Mouse (Mus musculus) cortical plate, adult 2 months (tissue): Measurements from ENCODE around the gene Olfr487. TPM values are rescaled to one million over a fixed set of nuclear protein-coding genes. Genes with fewer than 3 reads are reported as not detected.
"Not testable (repeated sequence)": the region's sequence is repeated elsewhere in the genome, so short reads cannot be mapped to it uniquely, and the experiment has no call there.

Source experiments
- H3K27ac ChIP-seq: fragments of 200-500 bp; 2 replicates; pipeline ENCODE4 v1.5.1; 2012; ENCODE audit warnings: low read length, control low read depth, inconsistent platforms; ENCODE audit not compliant: insufficient read depth
- H3K4me1 ChIP-seq: fragments of 200-500 bp; 2 replicates; pipeline ENCODE4 v1.6.1; 2011; ENCODE audit warnings: low read length; ENCODE audit not compliant: control insufficient read depth, insufficient read depth
- H3K4me3 ChIP-seq: fragments of 200-500 bp; 2 replicates; pipeline ENCODE4 v1.5.1; 2011; ENCODE audit warnings: mild to moderate bottlenecking, low read length, control low read depth; ENCODE audit not compliant: insufficient read depth
- CTCF ChIP-seq: fragments of 200-500 bp; IDR thresholded peaks from 2 replicates; pipeline ENCODE4 v1.5.1; 2011; ENCODE audit warnings: mild to moderate bottlenecking, control low read depth, low read length; ENCODE audit not compliant: insufficient read depth; ENCODE audit errors: extremely low read depth
- POLR2A ChIP-seq: fragments of 200-500 bp; IDR thresholded peaks from 2 replicates; pipeline ENCODE4 v1.6.1; 2011; ENCODE audit warnings: mild to moderate bottlenecking, low read length, control low read depth; ENCODE audit not compliant: insufficient read depth; ENCODE audit errors: extremely low read depth
- polyA plus RNA-seq: library from polyadenylated mRNA; depleted of rRNA; stranded (reverse); fragments of >200 nt; gene quantifications from 2 replicates; pipeline ENCODE4 v1.2.3, GENCODE M21; 2012; rRNA removed

Gene Olfr487
- polyA plus RNA-seq = not detected in 2 replicates

DNA sequence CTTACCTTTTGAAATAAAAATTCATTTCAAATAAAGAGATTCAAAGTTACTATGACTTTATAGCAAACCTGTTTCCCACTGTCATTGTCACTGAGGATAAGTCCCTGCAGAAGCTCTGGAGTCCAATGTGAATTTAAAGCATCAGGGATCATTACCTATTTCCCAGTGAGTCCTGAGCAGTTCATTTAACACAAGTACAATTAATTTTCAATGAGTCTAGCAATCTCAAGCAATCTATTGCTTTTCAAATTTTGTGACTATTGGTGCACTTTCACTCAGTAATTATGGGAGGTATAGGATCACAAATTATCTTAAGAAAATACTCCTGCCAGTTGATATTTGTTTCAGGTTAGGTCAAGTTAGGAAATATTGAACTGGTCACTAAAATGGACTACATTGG, at the start of gene Olfr487:
TSS of gene Olfr487 (minus strand) at position 101 of the 400 bp plus-strand sequence.
- not testable (repeated sequence) for H3K4me3 ChIP-seq, H3K4me1 ChIP-seq, H3K27ac ChIP-seq

GRCm38 (mm10) chr7:108258247-108258646, 43.8 kb upstream of the Olfr487 start, which contains the start of gene Olfr488:
Gene Olfr488, minus strand, starts transcription at chr7:108258347.
- Histone ChIP-seq H3K4me3 (no peak within 1 kb of the TSS), H3K27ac (no peak within 1 kb of the TSS), H3K4me1 (no peaks in the 10 kb centered on the region)
- TF ChIP-seq POLR2A (no peak), CTCF (no peak)

- H3K4me1 ChIP-seq = no peaks in the 10 kb centered on the region
- TF ChIP-seq CTCF = no peak
- TF ChIP-seq POLR2A = no peak
- no peak overlapping the region for H3K27ac ChIP-seq
- H3K4me3 ChIP-seq = no peak overlapping the region
These were observed 19.1 kb upstream of the Olfr487 start for GRCm38 (mm10) chr7:108233551-108233950.

- no peak for TF ChIP-seq POLR2A
- TF ChIP-seq CTCF = no peak
- Histone ChIP-seq H3K4me3 (no peak overlapping the region), H3K27ac (no peak overlapping the region), H3K4me1 (no peaks in the 10 kb centered on the region)
These were observed 17.5 kb downstream of the Olfr487 start for GRCm38 (mm10) chr7:108196938-108197337.

GRCm38 (mm10) chr7:108196337-108196736, 18.1 kb downstream of the Olfr487 start:
- H3K4me3 ChIP-seq, H3K27ac ChIP-seq, H3K4me1 ChIP-seq: not testable (repeated sequence)

GRCm38 (mm10) chr7:108192714-108193113, 21.7 kb downstream of the Olfr487 start:
- not testable (repeated sequence) for H3K27ac ChIP-seq, H3K4me3 ChIP-seq, H3K4me1 ChIP-seq

DNA sequence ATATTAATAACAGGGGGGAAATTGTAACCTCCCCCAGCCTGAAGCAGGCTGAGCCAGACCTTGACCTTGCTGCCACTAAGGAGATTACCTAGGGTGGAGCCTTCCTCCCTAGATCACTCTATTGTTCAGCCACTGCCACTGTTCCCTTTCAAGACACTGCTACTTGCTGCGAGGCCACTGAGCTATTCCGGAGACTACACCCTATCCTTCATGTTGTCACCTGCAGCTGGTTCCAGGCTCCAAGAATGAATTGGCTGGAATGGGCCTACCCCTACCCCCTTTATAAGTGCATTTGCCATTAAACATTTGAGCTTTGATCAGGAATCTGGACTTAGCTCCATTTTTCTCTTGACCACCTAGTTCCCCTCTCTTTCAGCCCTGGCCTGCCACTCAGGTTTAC, 23.2 kb downstream of the Olfr487 start:
- H3K27ac ChIP-seq, H3K4me3 ChIP-seq, H3K4me1 ChIP-seq: not testable (repeated sequence)

DNA sequence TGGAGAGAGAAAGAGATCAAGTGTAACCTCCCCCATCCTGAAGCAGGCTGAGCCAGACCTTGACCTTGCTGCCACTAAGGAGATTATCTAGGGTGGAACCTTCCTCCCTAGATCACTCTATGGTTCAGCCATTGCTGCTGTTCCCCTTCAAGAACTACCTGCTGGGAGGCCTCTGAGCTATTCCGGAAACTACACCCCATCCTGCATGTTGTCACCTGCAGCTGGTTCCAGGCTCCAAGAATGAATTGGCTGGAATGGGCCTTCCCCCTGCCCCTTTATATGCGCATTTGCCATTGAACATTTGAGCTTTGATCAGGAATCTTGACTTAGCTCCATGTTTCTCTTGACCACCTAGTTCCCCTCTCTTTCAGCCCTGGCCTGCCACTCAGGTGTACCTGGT, 29.2 kb downstream of the Olfr487 start:
- not testable (repeated sequence) for H3K27ac ChIP-seq, H3K4me1 ChIP-seq, H3K4me3 ChIP-seq

- H3K27ac ChIP-seq, H3K4me1 ChIP-seq, H3K4me3 ChIP-seq: not testable (repeated sequence)
These were observed 30.0 kb downstream of the Olfr487 start for GRCm38 (mm10) chr7:108184401-108184800.

DNA sequence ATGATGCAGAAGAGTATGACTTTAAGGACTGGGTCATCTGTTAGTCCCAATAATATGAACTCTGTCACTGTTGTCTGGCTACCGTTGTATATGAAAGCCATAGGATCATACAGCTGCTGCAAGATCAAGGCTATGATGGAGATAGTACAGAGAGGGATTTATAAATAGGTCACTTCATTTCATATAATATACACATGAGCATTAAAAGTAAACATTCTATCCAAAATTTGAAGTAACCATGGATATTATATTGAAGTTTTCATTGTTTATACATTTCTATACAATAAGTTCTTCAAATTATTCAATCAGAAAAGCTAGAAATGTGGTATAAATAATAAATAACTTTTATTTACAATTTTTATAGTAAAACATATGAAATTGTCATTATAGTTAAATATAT, 41.8 kb downstream of the Olfr487 start, which contains the start of gene Olfr486:
TSS of gene Olfr486 (minus strand) at position 101 of the 400 bp plus-strand sequence.
- not testable (repeated sequence) for H3K27ac ChIP-seq, H3K4me1 ChIP-seq, H3K4me3 ChIP-seq

DNA sequence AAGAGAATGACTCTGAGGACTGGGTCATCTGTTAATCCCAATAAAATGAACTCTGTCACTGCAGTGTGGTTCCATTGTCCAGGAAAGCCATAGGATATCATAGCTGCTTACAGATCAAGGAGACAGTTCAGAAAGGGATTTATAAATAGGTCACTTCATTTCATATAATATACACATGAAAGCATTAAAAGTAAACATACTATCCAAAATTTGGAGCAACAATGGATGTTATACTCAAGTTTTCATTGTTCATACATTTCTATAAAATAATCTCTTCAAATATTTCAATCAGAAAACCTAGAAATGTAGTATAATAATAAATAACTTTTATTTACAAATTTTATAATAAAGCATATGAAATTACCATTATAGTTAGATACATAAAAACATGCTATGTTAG, 54.7 kb downstream of the Olfr487 start, which contains the start of gene Olfr485:
TSS of gene Olfr485 (minus strand) at position 101 of the 400 bp plus-strand sequence.
- Histone ChIP-seq H3K4me3 (no peak within 1 kb of the TSS), H3K4me1 (no peaks in the 10 kb centered on the region), H3K27ac (no peak within 1 kb of the TSS)
- TF ChIP-seq CTCF (no peak), POLR2A (no peak)

Other genes starting within 250 kb of the Olfr487 start
- not detected in 2 replicates for gene Olfr476, start 249.8 kb downstream of the Olfr487 start, polyA plus RNA-seq
- not detected in 2 replicates for gene Olfr477, start 227.9 kb downstream of the Olfr487 start, polyA plus RNA-seq
- not detected in 2 replicates for gene Olfr478, start 180.6 kb downstream of the Olfr487 start, polyA plus RNA-seq
- not detected in 2 replicates for gene Olfr479, start 163.9 kb downstream of the Olfr487 start, polyA plus RNA-seq
- not detected in 2 replicates for gene Olfr480, start 147.3 kb downstream of the Olfr487 start, polyA plus RNA-seq
- not detected in 2 replicates for gene Olfr481, start 134.8 kb downstream of the Olfr487 start, polyA plus RNA-seq
- not detected in 2 replicates for gene Olfr482, start 117.0 kb downstream of the Olfr487 start, polyA plus RNA-seq
- gene Olfr483, start 113.8 kb downstream of the Olfr487 start, polyA plus RNA-seq = not detected in 2 replicates
- not detected in 2 replicates for gene Olfr484, start 87.2 kb downstream of the Olfr487 start, polyA plus RNA-seq
- not detected in 2 replicates for gene Olfr485, start 54.8 kb downstream of the Olfr487 start, polyA plus RNA-seq
- gene Olfr486, start 41.9 kb downstream of the Olfr487 start, polyA plus RNA-seq = not detected in 2 replicates
- not detected in 2 replicates for gene Olfr488, start 43.7 kb upstream of the Olfr487 start, polyA plus RNA-seq
- gene Olfr490, start 74.3 kb upstream of the Olfr487 start, polyA plus RNA-seq = not detected in 2 replicates
- not detected in 2 replicates for gene Olfr491, start 98.8 kb upstream of the Olfr487 start, polyA plus RNA-seq
- not detected in 2 replicates for gene Olfr492, start 109.0 kb upstream of the Olfr487 start, polyA plus RNA-seq
- not detected in 2 replicates for gene Olfr493, start 132.3 kb upstream of the Olfr487 start, polyA plus RNA-seq
- not detected in 2 replicates for gene Olfr494, start 150.7 kb upstream of the Olfr487 start, polyA plus RNA-seq
- not detected in 2 replicates for gene Olfr495, start 178.5 kb upstream of the Olfr487 start, polyA plus RNA-seq
- gene Olfr497, start 205.8 kb upstream of the Olfr487 start, polyA plus RNA-seq = not detected in 2 replicates